Mouse (Mus musculus) cortical plate, adult 2 months (tissue): Measurements from ENCODE around the gene Emc9.

Experiments used
- CTCF ChIP-seq: fragments of 200-500 bp; IDR thresholded peaks from 2 replicates; pipeline ENCODE4 v1.5.1; 2011; ENCODE audit warnings: mild to moderate bottlenecking, control low read depth, low read length; ENCODE audit not compliant: insufficient read depth; ENCODE audit errors: extremely low read depth
- POLR2A ChIP-seq: fragments of 200-500 bp; IDR thresholded peaks from 2 replicates; pipeline ENCODE4 v1.6.1; 2011; ENCODE audit warnings: mild to moderate bottlenecking, low read length, control low read depth; ENCODE audit not compliant: insufficient read depth; ENCODE audit errors: extremely low read depth

- TF ChIP-seq CTCF (no peak), POLR2A (no peak)
Observed at GRCm38 (mm10) chr14:55570588-55570987, 14.5 kb downstream of the Emc9 start.
